Mouse (Mus musculus) stomach, embryonic 16.5 days (tissue): ENCODE measurements at regions not wholly inside any gene's neighbourhood (a gene's known extent, or its start where the extent isn't known, plus 50 kb on each side); places are given as distances from the start of the nearest gene placed in this dataset.

Experiments
- ATAC-seq: fragments of 200-750 bp; cut with Nextera tagmentation; 2 replicates; pipeline ENCODE4 v1.8.0; 2017; ENCODE audit warnings: moderate number of reproducible peaks, moderate TSS enrichment; ENCODE audit not compliant: insufficient read depth, low FRiP score
- H3K27ac ChIP-seq: fragments of 300-500 bp; sonication (generic); 2 replicates; pipeline ENCODE4 v1.5.1; 2014; ENCODE audit warnings: low read length
- H3K27me3 ChIP-seq: fragments of 300-500 bp; sonication (generic); 2 replicates; pipeline ENCODE4 v1.6.1; 2014; ENCODE audit warnings: low read length, control low read depth, mixed read lengths; ENCODE audit not compliant: control insufficient read depth, insufficient read depth
- H3K36me3 ChIP-seq: fragments of 300-500 bp; sonication (generic); 2 replicates; pipeline ENCODE4 v1.6.1; 2014; ENCODE audit warnings: low read length; ENCODE audit not compliant: control insufficient read depth, insufficient read depth
- H3K4me1 ChIP-seq: fragments of 300-500 bp; sonication (generic); 2 replicates; pipeline ENCODE4 v1.6.1; 2014; ENCODE audit warnings: low read length, control low read depth, mixed read lengths; ENCODE audit not compliant: control insufficient read depth, insufficient read depth
- H3K4me2 ChIP-seq: fragments of 300-500 bp; sonication (generic); 2 replicates; pipeline ENCODE4 v1.6.1; 2014; ENCODE audit warnings: low read depth, low read length, mixed read lengths
- H3K4me3 ChIP-seq: fragments of 300-500 bp; sonication (generic); replicated peaks from 2 replicates; pipeline ENCODE4 v1.5.1; 2014; ENCODE audit warnings: mild to moderate bottlenecking, low read length
- H3K9ac ChIP-seq: fragments of 300-500 bp; sonication (generic); 2 replicates; pipeline ENCODE4 v1.6.1; 2014; ENCODE audit warnings: low read length
- H3K9me3 ChIP-seq: fragments of 300-500 bp; sonication (generic); replicated peaks from 2 replicates; pipeline ENCODE4 v1.6.1; 2016; ENCODE audit warnings: low read length, control low read depth; ENCODE audit not compliant: control insufficient read depth
- WGBS: fragments of 180-500 bp; shearing (Covaris S2); extraction: QIAGEN DNeasy Blood & Tissue Kit; methylation state at CpG from one replicate; pipeline ENCODE4 v1.1.7; 2014; 5-methylcytosine and 5-hydroxymethylcytosine counted together

DNA sequence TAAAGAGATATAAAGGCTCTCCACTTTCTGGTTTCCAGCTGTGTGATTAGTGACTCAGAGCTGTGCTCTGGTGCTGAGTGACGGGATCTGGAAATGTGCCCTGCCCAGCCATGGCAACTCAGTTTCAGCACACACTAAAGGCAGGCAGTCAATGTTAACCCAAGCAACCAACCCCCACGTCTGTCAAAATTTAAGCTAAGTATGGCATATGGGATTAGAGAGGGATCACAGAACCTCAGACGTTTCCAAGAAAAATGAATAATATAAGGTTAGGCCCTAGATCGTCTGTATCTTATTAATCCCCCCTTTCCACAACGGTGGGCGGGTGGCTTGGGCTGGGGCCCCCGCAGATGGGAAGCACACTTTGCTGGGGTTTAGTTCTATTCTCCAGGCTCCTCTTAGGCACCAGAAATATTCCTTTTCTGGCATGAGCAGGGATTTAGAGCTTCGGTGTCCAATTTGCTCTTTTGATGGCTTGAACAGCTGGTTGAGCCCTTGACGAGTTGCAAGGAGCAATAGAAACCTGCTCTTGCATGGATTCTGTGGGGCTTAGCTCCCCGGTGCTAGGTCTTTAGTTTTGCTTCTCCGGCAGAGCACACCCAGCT is 311.2 kb downstream of the Pten start:
- no peak overlapping the region for H3K4me2 ChIP-seq
- no peaks in the 10 kb centered on the region for H3K9me3 ChIP-seq
- no peaks in the 10 kb centered on the region for H3K36me3 ChIP-seq
- H3K27me3 ChIP-seq, result no peaks in the 10 kb centered on the region
- H3K9ac ChIP-seq, result no peak overlapping the region
- peak; percentile 67; the same call in 1 of the 2 replicates for ATAC-seq
- 0 out of 2 replicates have a peak overlapping the region, but pooled peaks have one; percentile 2 for H3K27ac ChIP-seq
- no peak overlapping the region for H3K4me3 ChIP-seq
- WGBS, result 53% methylated on average over 11 of the region's 11 CpGs
- H3K4me1 ChIP-seq, result peaks cover 11% of the 10 kb centered on the region; the same call in 1 of the 2 replicates

GRCm38 (mm10) chr19:33069761-33070160 is 312.5 kb downstream of the Pten start:
- H3K4me1 ChIP-seq, result peaks cover 11% of the 10 kb centered on the region; the same call in 1 of the 2 replicates
- H3K36me3 ChIP-seq, result no peaks in the 10 kb centered on the region
- H3K9me3 ChIP-seq, result no peaks in the 10 kb centered on the region
- 47% methylated on average over 6 of the region's 6 CpGs for WGBS
- no peaks in the 10 kb centered on the region for H3K27me3 ChIP-seq
- no peak for ATAC-seq
- no peak overlapping the region for H3K27ac ChIP-seq
- no peak overlapping the region for H3K4me3 ChIP-seq
- H3K9ac ChIP-seq, result no peak overlapping the region
- no peak overlapping the region for H3K4me2 ChIP-seq

GRCm38 (mm10) chr19:33072299-33072698 is 315.0 kb downstream of the Pten start:
- Histone ChIP-seq H3K27ac (no peak overlapping the region), H3K9me3 (no peaks in the 10 kb centered on the region), H3K9ac (no peak overlapping the region), H3K4me1 (peaks cover 11% of the 10 kb centered on the region; the same call in 1 of the 2 replicates), H3K4me3 (no peak overlapping the region), H3K4me2 (no peak overlapping the region), H3K36me3 (no peaks in the 10 kb centered on the region), H3K27me3 (no peaks in the 10 kb centered on the region)
- no peak for ATAC-seq
- 71% methylated on average over 2 of the region's 2 CpGs for WGBS

DNA sequence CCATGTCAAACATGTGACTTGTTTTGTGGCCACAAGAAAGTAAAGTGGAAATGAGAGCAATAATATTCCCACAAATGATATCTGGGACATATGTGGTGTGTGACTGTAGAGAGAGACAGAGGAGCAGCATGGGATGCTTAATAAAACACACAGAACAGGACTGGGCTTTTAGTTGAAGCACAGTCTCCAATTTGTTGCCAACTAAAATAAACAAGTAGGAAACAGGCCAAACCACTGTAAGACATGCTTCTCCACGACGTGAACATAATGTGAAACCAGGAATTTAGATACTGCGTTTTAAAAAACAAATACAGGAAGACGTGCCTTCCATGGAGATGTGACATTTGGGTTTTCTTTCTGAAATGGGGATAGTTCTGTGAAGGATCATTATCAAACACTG is 317.2 kb downstream of the Rnls start:
- H3K4me1 ChIP-seq, result no peaks in the 10 kb centered on the region
- no peak overlapping the region for H3K27ac ChIP-seq
- WGBS, result 50% methylated on average over 4 of the region's 4 CpGs
- H3K36me3 ChIP-seq, result no peaks in the 10 kb centered on the region
- H3K27me3 ChIP-seq, result no peaks in the 10 kb centered on the region
- no peak overlapping the region for H3K9ac ChIP-seq
- ATAC-seq, result no peak
- H3K9me3 ChIP-seq, result no peaks in the 10 kb centered on the region
- no peak overlapping the region for H3K4me2 ChIP-seq
- H3K4me3 ChIP-seq, result no peak overlapping the region

DNA sequence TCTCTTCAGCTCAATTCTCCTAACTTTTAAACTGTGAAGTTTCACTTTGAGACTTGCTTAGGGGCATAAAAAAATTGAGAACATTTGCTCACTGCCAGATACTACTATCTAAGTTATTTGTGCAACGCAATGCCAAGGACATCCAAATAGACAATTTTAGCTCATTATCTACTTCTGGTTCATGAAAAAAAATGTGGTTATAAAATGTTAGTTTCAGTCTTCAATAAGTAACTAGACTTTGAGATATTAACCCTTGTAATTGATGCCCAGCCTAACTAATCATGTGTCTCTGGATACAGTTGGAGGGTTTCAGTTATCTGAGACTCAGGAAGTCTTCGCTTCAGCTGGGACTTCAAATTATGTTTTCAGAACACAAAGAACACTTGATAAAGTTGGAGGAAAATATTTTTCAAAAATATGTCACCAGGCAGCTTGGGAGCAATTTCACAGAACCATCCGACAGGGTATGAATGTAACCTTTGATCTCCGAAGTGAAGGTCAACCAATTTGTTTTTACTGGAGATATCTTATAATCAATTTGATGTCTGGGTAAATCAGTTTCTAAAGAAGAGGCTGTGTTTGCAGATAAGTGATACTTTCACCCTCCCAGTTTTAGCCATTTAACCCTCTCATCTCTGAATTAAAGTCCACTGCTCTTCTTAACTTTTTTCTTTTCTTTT is 313.3 kb downstream of the Rnls start:
- WGBS, result 63% methylated on average over 4 of the region's 4 CpGs
- no peaks in the 10 kb centered on the region for H3K36me3 ChIP-seq
- no peak overlapping the region for H3K27ac ChIP-seq
- H3K9me3 ChIP-seq, result no peaks in the 10 kb centered on the region
- no peaks in the 10 kb centered on the region for H3K4me1 ChIP-seq
- H3K27me3 ChIP-seq, result no peaks in the 10 kb centered on the region
- no peak overlapping the region for H3K4me2 ChIP-seq
- ATAC-seq, result no peak
- no peak overlapping the region for H3K4me3 ChIP-seq
- no peak overlapping the region for H3K9ac ChIP-seq

- no peaks in the 10 kb centered on the region for H3K4me1 ChIP-seq
- H3K9ac ChIP-seq, result no peak overlapping the region
- H3K9me3 ChIP-seq, result no peaks in the 10 kb centered on the region
- no peak overlapping the region for H3K4me3 ChIP-seq
- no peak overlapping the region for H3K27ac ChIP-seq
- ATAC-seq, result no peak
- H3K27me3 ChIP-seq, result no peaks in the 10 kb centered on the region
- WGBS, result 76% methylated on average over 2 of the region's 2 CpGs
- no peaks in the 10 kb centered on the region for H3K36me3 ChIP-seq
- no peak overlapping the region for H3K4me2 ChIP-seq
Observed at GRCm38 (mm10) chr19:33079959-33080358, 312.1 kb downstream of the Rnls start.

GRCm38 (mm10) chr19:33081493-33081892 is 310.6 kb downstream of the Rnls start:
- 65% methylated on average over 3 of the region's 3 CpGs for WGBS
- Histone ChIP-seq H3K4me3 (no peak overlapping the region), H3K27me3 (no peaks in the 10 kb centered on the region), H3K36me3 (no peaks in the 10 kb centered on the region), H3K9me3 (no peaks in the 10 kb centered on the region), H3K27ac (no peak overlapping the region), H3K4me2 (no peak overlapping the region), H3K9ac (no peak overlapping the region), H3K4me1 (no peaks in the 10 kb centered on the region)
- ATAC-seq, result no peak

DNA sequence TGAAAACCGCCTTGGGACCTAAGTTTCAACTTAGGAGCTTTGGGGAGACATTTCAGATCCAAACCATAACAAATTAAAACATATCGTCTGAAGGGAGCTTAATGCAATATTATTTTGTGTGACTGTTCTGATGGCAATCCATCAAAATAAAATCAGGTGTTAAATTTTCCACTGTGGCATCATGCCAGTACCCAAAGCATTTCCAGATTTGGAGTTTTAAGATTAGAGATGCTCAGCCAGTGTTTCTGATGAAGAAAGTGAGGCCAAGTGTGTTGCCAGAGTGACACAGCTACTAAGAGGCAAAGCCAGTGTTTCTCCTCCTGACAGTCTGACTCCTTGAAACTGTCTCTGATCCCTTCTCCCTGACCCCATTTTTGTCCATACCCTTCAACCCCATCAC is 308.7 kb downstream of the Rnls start:
- no peak for ATAC-seq

DNA sequence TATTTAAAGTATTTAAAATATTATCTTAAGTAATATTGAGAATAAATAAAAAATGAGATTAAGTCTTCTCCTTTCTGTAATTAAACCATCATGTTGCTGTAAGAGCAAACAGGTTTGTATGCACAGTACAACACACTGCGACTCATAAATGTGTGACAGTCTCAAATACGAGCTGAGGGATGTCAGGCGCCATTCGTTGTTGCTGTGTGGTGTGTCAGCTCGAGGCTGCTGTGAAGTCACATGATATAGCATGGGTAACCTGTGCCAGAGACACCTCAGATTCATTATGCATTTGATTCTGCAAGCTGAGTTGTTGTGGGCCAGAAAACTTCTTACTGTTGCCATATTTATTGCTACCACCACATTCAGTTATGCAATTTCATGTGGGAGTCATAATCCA is 307.4 kb downstream of the Rnls start:
- no peaks in the 10 kb centered on the region for H3K27me3 ChIP-seq
- no peaks in the 10 kb centered on the region for H3K9me3 ChIP-seq
- no peak overlapping the region for H3K9ac ChIP-seq
- 84% methylated on average over 5 of the region's 5 CpGs for WGBS
- H3K4me2 ChIP-seq, result no peak overlapping the region
- no peaks in the 10 kb centered on the region for H3K4me1 ChIP-seq
- H3K27ac ChIP-seq, result no peak overlapping the region
- no peak overlapping the region for H3K4me3 ChIP-seq
- no peaks in the 10 kb centered on the region for H3K36me3 ChIP-seq
- ATAC-seq, result no peak

More for the DNA sequence above, 308.7 kb downstream of the Rnls start:
- WGBS, result 45% methylated on average over 2 of the region's 2 CpGs
- H3K4me3 ChIP-seq, result no peak overlapping the region
- no peak overlapping the region for H3K9ac ChIP-seq
- H3K4me2 ChIP-seq, result no peak overlapping the region
- no peaks in the 10 kb centered on the region for H3K4me1 ChIP-seq
- no peaks in the 10 kb centered on the region for H3K9me3 ChIP-seq
- H3K27me3 ChIP-seq, result no peaks in the 10 kb centered on the region
- H3K27ac ChIP-seq, result no peak overlapping the region
- H3K36me3 ChIP-seq, result no peaks in the 10 kb centered on the region
